20 mouse cellular contexts compared by ENCODE assay signal in genomic region chrX:106031124-106031523, GRCm38 (mm10). TPM values are rescaled to one million over a fixed set of nuclear protein-coding genes. Genes with fewer than 3 reads are reported as not detected.
DNase-seq lines count a peak whose midpoint lies in the region; ATAC-seq and TF ChIP-seq lines count a peak whose summit lies in the region.
"Had no signal": no experiment of that assay in that cellular context is flagged by ENCODE, and none has a peak within 500 bp of the region (broad histone marks: within the 10 kb centered on the region; RNA-seq: fewer than 3 reads in every experiment).

No protein-coding gene starts in this region.

- TF ChIP-seq RAD21 in MEL (IDR thresholded peaks at IDR 0.05; ENCODE audit: low read depth, low read length) = no peak

- H3K36me3 ChIP-seq in MEL (ENCODE audit: control insufficient read depth in 1 of 2, insufficient read depth in 2 of 2, low read length in 2 of 2) (peaks cover 0 to 2% of the 10 kb centered on the region in 2 experiments; a peak in 2 of 4 replicates), macrophage (ENCODE audit: inconsistent target) (no peaks in the 10 kb centered on the region)
- no peaks in the 10 kb centered on the region for H3K36me3 ChIP-seq in heart, embryonic 11.5 days (ENCODE audit: control insufficient read depth, insufficient read depth, low read length)
- H3K36me3 ChIP-seq: embryonic facial prominence, embryonic 13.5 days; forebrain, embryonic 12.5 days; heart, embryonic 15.5 days; hindbrain, embryonic 10.5 days; hindbrain, embryonic 15.5 days had no signal

- H3K27ac ChIP-seq in MEL (ENCODE audit: control insufficient read depth, low read depth, low read length) (no peak overlapping the region), macrophage (peak overlapping the region; percentile 43)
- no peak overlapping the region for H3K27ac ChIP-seq in heart, embryonic 11.5 days (ENCODE audit: low read depth, low read length)
- H3K27ac ChIP-seq: embryonic facial prominence, embryonic 13.5 days; forebrain, embryonic 12.5 days; heart, embryonic 15.5 days; hindbrain, embryonic 10.5 days; hindbrain, embryonic 15.5 days had no signal

- H3K79me2 ChIP-seq in MEL (ENCODE audit: control insufficient read depth, insufficient read depth, low read length, poor library complexity) = peaks cover 5% of the 10 kb centered on the region
- H3K79me2 ChIP-seq in macrophage (ENCODE audit: inconsistent target) = peaks cover 85% of the 10 kb centered on the region

- H3K27me3 ChIP-seq in MEL (ENCODE audit: control insufficient read depth in 1 of 2, insufficient read depth in 2 of 2, low read length in 2 of 2) = no peaks in the 10 kb centered on the region
- H3K27me3 ChIP-seq in heart, embryonic 11.5 days (ENCODE audit: control insufficient read depth, insufficient read depth, low read length) = no peaks in the 10 kb centered on the region
- H3K27me3 ChIP-seq: heart, embryonic 15.5 days; hindbrain, embryonic 15.5 days had no signal

- no peak for DNase-seq in MEL (ENCODE audit: low read depth, low spot score)
- no peak for DNase-seq in cerebellum, adult 18-20 months
- DNase-seq in left cerebral cortex, adult 11 months (ENCODE audit: low spot score) = no peak
- DNase-seq: adrenal gland, adult 2 months; adrenal gland, postnatal 25 days; cerebellum, adult 9-10 months; cerebellum, postnatal 25 days; gastrocnemius, postnatal 14 days; heart, adult 11 months; heart, postnatal 14 days had no signal

- ATAC-seq in neutrophil, adult 5-6 weeks (ENCODE audit: extremely low read depth, insufficient number of reproducible peaks, low FRiP score, poor library complexity, severe bottlenecking) = peak; percentile 43; the same call in 1 of the 2 replicates
- no peak for ATAC-seq in heart, embryonic 11.5 days (replicated peaks; ENCODE audit: insufficient number of reproducible peaks, low FRiP score, low TSS enrichment)
- ATAC-seq: forebrain, embryonic 16.5 days; intestine, postnatal 0 days had no signal

- no peaks in the 10 kb centered on the region for H3K9me3 ChIP-seq in MEL (replicated peaks; ENCODE audit: insufficient read depth, low read length)
- H3K9me3 ChIP-seq in heart, embryonic 11.5 days (replicated peaks; ENCODE audit: control insufficient read depth, low read length) = no peaks in the 10 kb centered on the region
- H3K9me3 ChIP-seq: embryonic facial prominence, embryonic 13.5 days; forebrain, embryonic 12.5 days; heart, embryonic 15.5 days; hindbrain, embryonic 10.5 days; hindbrain, embryonic 15.5 days had no signal

- no peak for TF ChIP-seq POLR2A in MEL (IDR thresholded peaks at IDR 0.05; ENCODE audit: control insufficient read depth in 1 of 2, insufficient read depth in 1 of 2, low read depth in 1 of 2, low read length in 2 of 2, poor library complexity in 1 of 2)

- no peak for TF ChIP-seq EP300 in MEL (IDR thresholded peaks at IDR 0.05; ENCODE audit: low read depth in 1 of 2, low read length in 2 of 2)

- H3K4me3 ChIP-seq in MEL (ENCODE audit: control insufficient read depth in 1 of 2, insufficient read depth in 1 of 2, low read depth in 2 of 2, low read length in 2 of 2) (no peak overlapping the region), macrophage (ENCODE audit: inconsistent target) (no peak overlapping the region)
- no peak overlapping the region for H3K4me3 ChIP-seq in heart, embryonic 11.5 days (ENCODE audit: low read depth, low read length)
- H3K4me3 ChIP-seq: embryonic facial prominence, embryonic 13.5 days; forebrain, embryonic 12.5 days; heart, embryonic 15.5 days; hindbrain, embryonic 10.5 days; hindbrain, embryonic 15.5 days had no signal

- H3K4me2 ChIP-seq in heart, embryonic 11.5 days = no peak overlapping the region
- H3K4me2 ChIP-seq: embryonic facial prominence, embryonic 13.5 days; forebrain, embryonic 12.5 days; heart, embryonic 15.5 days; hindbrain, embryonic 15.5 days had no signal

- H3K9ac ChIP-seq in MEL (ENCODE audit: control insufficient read depth, low read depth, low read length, poor library complexity, severe bottlenecking) = no peak overlapping the region
- no peak overlapping the region for H3K9ac ChIP-seq in heart, embryonic 11.5 days (ENCODE audit: low read depth, low read length)
- H3K9ac ChIP-seq: embryonic facial prominence, embryonic 13.5 days; forebrain, embryonic 12.5 days; heart, embryonic 15.5 days; hindbrain, embryonic 15.5 days had no signal

- no peak for TF ChIP-seq CTCF in MEL (IDR thresholded peaks at IDR 0.05 in 2 of 3, conservative IDR thresholded peaks at IDR 0.05 in 1 of 3; ENCODE audit: control insufficient read depth in 1 of 3, insufficient read depth in 1 of 3, low read depth in 2 of 3, low read length in 3 of 3, poor library complexity in 1 of 3, severe bottlenecking in 1 of 3)

- H3K4me1 ChIP-seq in MEL (ENCODE audit: control insufficient read depth in 1 of 2, insufficient read depth in 2 of 2, low read length in 2 of 2) = peaks cover 0 to 1% of the 10 kb centered on the region in 2 experiments; a peak in 1 of 4 replicates
- no peaks in the 10 kb centered on the region for H3K4me1 ChIP-seq in heart, embryonic 11.5 days (ENCODE audit: control insufficient read depth, insufficient read depth, low read length)
- H3K4me1 ChIP-seq: embryonic facial prominence, embryonic 13.5 days; heart, embryonic 15.5 days had no signal

TF ChIP-seq in MEL, 35 proteins besides CTCF, POLR2A, EP300 and RAD21:
- TF ChIP-seq POLR2AphosphoS5 (IDR thresholded peaks at IDR 0.05; ENCODE audit: borderline replicate concordance, low read depth, low read length) (no peak), ZNF384 (IDR thresholded peaks at IDR 0.05; ENCODE audit: low read depth, low read length) (peak; percentile 77)
TF ChIP-seq in MEL: peak in this region for 1.

RNA-seq across cellular contexts. Expression of gene Atp7a, which starts 4.0 kb away (rescaled TPM):
- total RNA-seq in MEL (2012; rRNA removed) = 2.2 and 2.6 TPM in 2 replicates
- polyA plus RNA-seq in MEL (2012; ENCODE audit: insufficient read depth in 1 of 2, insufficient read length in 2 of 2, low read depth in 1 of 2, low replicate concordance in 2 of 2, missing spikeins in 1 of 2) (1 to 10 TPM in 1 of 2 experiments, not detected in 1; 1.7 TPM), macrophage (2018) (13.6 to 26.1 TPM (median 17.4 TPM) in 3 replicates)
- total RNA-seq in macrophage (2018; cell fraction: chromatin; rRNA removed) = 100 to 1,000 TPM in 6 of 26 experiments, 10 to 100 TPM in 20; 48.7 to 129 (median 66.6) TPM
- total RNA-seq in macrophage (2018; cell fraction: cytosol; rRNA removed) = 10 to 100 TPM; 27.7 to 62.0 (median 35.6) TPM
- 100 to 1,000 TPM in 3 of 26 experiments, 10 to 100 TPM in 23; 51.0 to 104 (median 66.2) TPM for total RNA-seq in macrophage (2018; cell fraction: nucleus; rRNA removed)
- total RNA-seq in neutrophil, adult 5-6 weeks (2017) = 44.3 and 49.6 TPM in 2 replicates
- 18.2 and 21.8 TPM in 2 replicates for polyA plus RNA-seq in heart, embryonic 11.5 days (2014; fragmentation: Nextera tagmentation; extraction: Ambion mirVana)

RNA-seq across cellular contexts. Expression of gene Cox7b, which starts 15.6 kb away (rescaled TPM):
- total RNA-seq in MEL (2012; rRNA removed) = 245 and 268 TPM in 2 replicates
- polyA plus RNA-seq in MEL (2012; ENCODE audit: insufficient read depth in 1 of 2, insufficient read length in 2 of 2, low read depth in 1 of 2, low replicate concordance in 2 of 2, missing spikeins in 1 of 2) (1,000 to 10,000 TPM in 1 of 2 experiments, 100 to 1,000 TPM in 1; 721 to 1,065 TPM), macrophage (2018) (110 to 158 TPM (median 123 TPM) in 3 replicates)
- 10 to 100 TPM in 12 of 26 experiments, 1 to 10 TPM in 14; 1.7 to 58.3 (median 8.4) TPM for total RNA-seq in macrophage (2018; cell fraction: chromatin; rRNA removed)
- total RNA-seq in macrophage (2018; cell fraction: cytosol; rRNA removed) = 100 to 1,000 TPM in 17 of 26 experiments, 10 to 100 TPM in 9; 75.9 to 146 (median 108) TPM
- 10 to 100 TPM in 24 of 26 experiments, 1 to 10 TPM in 2; 5.7 to 45.6 (median 20.8) TPM for total RNA-seq in macrophage (2018; cell fraction: nucleus; rRNA removed)
- total RNA-seq in neutrophil, adult 5-6 weeks (2017) = 87.4 and 108 TPM in 2 replicates
- polyA plus RNA-seq in heart, embryonic 11.5 days (2014; fragmentation: Nextera tagmentation; extraction: Ambion mirVana) = 797 and 837 TPM in 2 replicates

RNA-seq across cellular contexts. Expression of gene Magt1, which starts 19.4 kb away (rescaled TPM):
- 34.9 and 36.2 TPM in 2 replicates for total RNA-seq in MEL (2012; rRNA removed)
- polyA plus RNA-seq in MEL (2012; ENCODE audit: insufficient read depth in 1 of 2, insufficient read length in 2 of 2, low read depth in 1 of 2, low replicate concordance in 2 of 2, missing spikeins in 1 of 2) (10 to 100 TPM in 1 of 2 experiments, not detected in 1; 34.3 TPM), macrophage (2018) (39.1 to 52.0 TPM (median 40.0 TPM) in 3 replicates)
- total RNA-seq in macrophage (2018; cell fraction: chromatin; rRNA removed) = 10 to 100 TPM; 12.1 to 44.2 (median 26.4) TPM
- total RNA-seq in macrophage (2018; cell fraction: cytosol; rRNA removed) = 10 to 100 TPM; 33.1 to 65.7 (median 45.8) TPM
- 10 to 100 TPM; 25.3 to 83.5 (median 51.0) TPM for total RNA-seq in macrophage (2018; cell fraction: nucleus; rRNA removed)
- 27.9 and 29.2 TPM in 2 replicates for total RNA-seq in neutrophil, adult 5-6 weeks (2017)
- 54.8 and 55.7 TPM in 2 replicates for polyA plus RNA-seq in heart, embryonic 11.5 days (2014; fragmentation: Nextera tagmentation; extraction: Ambion mirVana)
